Mouse (Mus musculus): ENCODE measurements around the gene Ckap2l. TPM values are rescaled to one million over a fixed set of nuclear protein-coding genes. Genes with fewer than 3 reads are reported as not detected.

The Ckap2l gene
- polyA plus RNA-seq, 1 experiment, result 5.1 TPM

GRCm38 (mm10) chr2:129324216-129324615 is 27.2 kb upstream of the Ckap2l start:
- H3K27me3 ChIP-seq (ENCODE audit: control insufficient read depth, insufficient read depth, low read length), result no peaks in the 10 kb centered on the region
- 86% methylated on average over 3 of the region's 3 CpGs for WGBS
- no peak for DNase-seq
- TF ChIP-seq POLR2A (IDR thresholded peaks at IDR 0.05; ENCODE audit: control insufficient read depth, extremely low read depth, insufficient read depth, low read length, poor library complexity) (no peak), CTCF (IDR thresholded peaks at IDR 0.05; ENCODE audit: borderline replicate concordance, control insufficient read depth, extremely low read depth, insufficient read depth, low read length, poor library complexity) (no peak)
- H3K36me3 ChIP-seq (ENCODE audit: control insufficient read depth, insufficient read depth, low read length), result no peaks in the 10 kb centered on the region
- no peak overlapping the region for H3K4me3 ChIP-seq (ENCODE audit: control insufficient read depth, insufficient read depth, low read length)
- no peak overlapping the region for H3K27ac ChIP-seq (ENCODE audit: control insufficient read depth, insufficient read depth, low read length)
- no peaks in the 10 kb centered on the region for H3K4me1 ChIP-seq (replicated peaks; ENCODE audit: control insufficient read depth, insufficient read depth, low read length)

GRCm38 (mm10) chr2:129322117-129322635 is 25.2 kb upstream of the Ckap2l start:
- no peak overlapping the region for H3K4me3 ChIP-seq (ENCODE audit: control insufficient read depth, insufficient read depth, low read length)
- TF ChIP-seq POLR2A (IDR thresholded peaks at IDR 0.05; ENCODE audit: control insufficient read depth, extremely low read depth, insufficient read depth, low read length, poor library complexity), result no peak
- no peak for TF ChIP-seq CTCF (IDR thresholded peaks at IDR 0.05; ENCODE audit: borderline replicate concordance, control insufficient read depth, extremely low read depth, insufficient read depth, low read length, poor library complexity)
- no peak for DNase-seq
- no peaks in the 10 kb centered on the region for H3K36me3 ChIP-seq (ENCODE audit: control insufficient read depth, insufficient read depth, low read length)
- H3K4me1 ChIP-seq (replicated peaks; ENCODE audit: control insufficient read depth, insufficient read depth, low read length), result no peaks in the 10 kb centered on the region
- WGBS, result 80% methylated on average over 1 of the region's 1 CpGs
- no peaks in the 10 kb centered on the region for H3K27me3 ChIP-seq (ENCODE audit: control insufficient read depth, insufficient read depth, low read length)
- H3K27ac ChIP-seq (ENCODE audit: control insufficient read depth, insufficient read depth, low read length), result no peak overlapping the region

- H3K27me3 ChIP-seq (ENCODE audit: control insufficient read depth, insufficient read depth, low read length), result no peaks in the 10 kb centered on the region
- no peaks in the 10 kb centered on the region for H3K4me1 ChIP-seq (replicated peaks; ENCODE audit: control insufficient read depth, insufficient read depth, low read length)
- no peak overlapping the region for H3K4me3 ChIP-seq (ENCODE audit: control insufficient read depth, insufficient read depth, low read length)
- DNase-seq, result no peak
- no peaks in the 10 kb centered on the region for H3K36me3 ChIP-seq (ENCODE audit: control insufficient read depth, insufficient read depth, low read length)
- WGBS, result 62% methylated on average over 8 of the region's 8 CpGs
- TF ChIP-seq POLR2A (IDR thresholded peaks at IDR 0.05; ENCODE audit: control insufficient read depth, extremely low read depth, insufficient read depth, low read length, poor library complexity) (no peak), CTCF (IDR thresholded peaks at IDR 0.05; ENCODE audit: borderline replicate concordance, control insufficient read depth, extremely low read depth, insufficient read depth, low read length, poor library complexity) (no peak)
- H3K27ac ChIP-seq (ENCODE audit: control insufficient read depth, insufficient read depth, low read length), result no peak overlapping the region
These were observed 23.1 kb upstream of the Ckap2l start for GRCm38 (mm10) chr2:129320033-129320605.

GRCm38 (mm10) chr2:129315831-129316230 is 18.8 kb upstream of the Ckap2l start:
- 41% methylated on average over 4 of the region's 4 CpGs for WGBS

GRCm38 (mm10) chr2:129314880-129315279 is 17.9 kb upstream of the Ckap2l start:
- H3K27me3 ChIP-seq (ENCODE audit: control insufficient read depth, insufficient read depth, low read length), result no peaks in the 10 kb centered on the region
- TF ChIP-seq CTCF (IDR thresholded peaks at IDR 0.05; ENCODE audit: borderline replicate concordance, control insufficient read depth, extremely low read depth, insufficient read depth, low read length, poor library complexity) (no peak), POLR2A (IDR thresholded peaks at IDR 0.05; ENCODE audit: control insufficient read depth, extremely low read depth, insufficient read depth, low read length, poor library complexity) (no peak)
- peaks cover 5% of the 10 kb centered on the region for H3K4me1 ChIP-seq (replicated peaks; ENCODE audit: control insufficient read depth, insufficient read depth, low read length)
- 76% methylated on average over 6 of the region's 6 CpGs for WGBS
- no peak overlapping the region for H3K27ac ChIP-seq (ENCODE audit: control insufficient read depth, insufficient read depth, low read length)
- no peak overlapping the region for H3K4me3 ChIP-seq (ENCODE audit: control insufficient read depth, insufficient read depth, low read length)
- DNase-seq, result no peak
- no peaks in the 10 kb centered on the region for H3K36me3 ChIP-seq (ENCODE audit: control insufficient read depth, insufficient read depth, low read length)

More at GRCm38 (mm10) chr2:129315831-129316230, 18.8 kb upstream of the Ckap2l start:
- TF ChIP-seq POLR2A (IDR thresholded peaks at IDR 0.05; ENCODE audit: control insufficient read depth, extremely low read depth, insufficient read depth, low read length, poor library complexity) (no peak), CTCF (IDR thresholded peaks at IDR 0.05; ENCODE audit: borderline replicate concordance, control insufficient read depth, extremely low read depth, insufficient read depth, low read length, poor library complexity) (no peak)
- Histone ChIP-seq H3K36me3 (ENCODE audit: control insufficient read depth, insufficient read depth, low read length) (no peaks in the 10 kb centered on the region), H3K27me3 (ENCODE audit: control insufficient read depth, insufficient read depth, low read length) (no peaks in the 10 kb centered on the region), H3K4me1 (replicated peaks; ENCODE audit: control insufficient read depth, insufficient read depth, low read length) (peaks cover 5% of the 10 kb centered on the region), H3K27ac (ENCODE audit: control insufficient read depth, insufficient read depth, low read length) (no peak overlapping the region), H3K4me3 (ENCODE audit: control insufficient read depth, insufficient read depth, low read length) (no peak overlapping the region)
- no peak for DNase-seq

- H3K4me3 ChIP-seq (ENCODE audit: control insufficient read depth, insufficient read depth, low read length), result no peak overlapping the region
- WGBS, result 17% methylated on average over 1 of the region's 1 CpGs
- H3K27ac ChIP-seq (ENCODE audit: control insufficient read depth, insufficient read depth, low read length), result no peak overlapping the region
- peaks cover 5% of the 10 kb centered on the region for H3K4me1 ChIP-seq (replicated peaks; ENCODE audit: control insufficient read depth, insufficient read depth, low read length)
- DNase-seq, result no peak
- H3K27me3 ChIP-seq (ENCODE audit: control insufficient read depth, insufficient read depth, low read length), result no peaks in the 10 kb centered on the region
- H3K36me3 ChIP-seq (ENCODE audit: control insufficient read depth, insufficient read depth, low read length), result no peaks in the 10 kb centered on the region
- no peak for TF ChIP-seq CTCF (IDR thresholded peaks at IDR 0.05; ENCODE audit: borderline replicate concordance, control insufficient read depth, extremely low read depth, insufficient read depth, low read length, poor library complexity)
- TF ChIP-seq POLR2A (IDR thresholded peaks at IDR 0.05; ENCODE audit: control insufficient read depth, extremely low read depth, insufficient read depth, low read length, poor library complexity), result no peak
These were observed 16.9 kb upstream of the Ckap2l start for GRCm38 (mm10) chr2:129313934-129314333.

Data from thymus, adult 2 months (tissue).